Mouse (Mus musculus) kidney, postnatal 0 days (tissue): ENCODE results near the gene Cep170b. TPM values are rescaled to one million over a fixed set of nuclear protein-coding genes. Genes with fewer than 3 reads are reported as not detected.

Source experiments
- ATAC-seq: fragments of 200-750 bp; cut with Nextera tagmentation; replicated peaks from 2 replicates; pipeline ENCODE4 v1.8.0; 2017; ENCODE audit warnings: low read depth, moderate number of reproducible peaks, moderate TSS enrichment, moderate library complexity; ENCODE audit not compliant: low FRiP score
- DNase-seq: peaks from one replicate; pipeline ENCODE4 v3.0.0-alpha.2; 2016; ENCODE audit warnings: low spot score
- H3K27ac ChIP-seq: fragments of 300-500 bp; sonication (generic); 2 replicates; pipeline ENCODE4 v1.5.1; 2014; ENCODE audit warnings: mild to moderate bottlenecking
- H3K27me3 ChIP-seq: fragments of 300-500 bp; sonication (generic); 2 replicates; pipeline ENCODE4 v1.6.1; 2014; ENCODE audit warnings: low read length, mixed read lengths; ENCODE audit not compliant: insufficient read depth
- H3K36me3 ChIP-seq: fragments of 300-500 bp; sonication (generic); 2 replicates; pipeline ENCODE4 v1.6.1; 2014; ENCODE audit warnings: low read length, mixed read lengths; ENCODE audit not compliant: insufficient read depth
- H3K4me1 ChIP-seq: fragments of 300-500 bp; sonication (generic); replicated peaks from 2 replicates; pipeline ENCODE4 v1.6.1; 2014; ENCODE audit warnings: antibody characterized with exemption, low read length, mixed read lengths; ENCODE audit not compliant: insufficient read depth
- H3K4me2 ChIP-seq: fragments of 300-500 bp; sonication (generic); 2 replicates; pipeline ENCODE4 v1.6.1; 2014; ENCODE audit warnings: mild to moderate bottlenecking, low read length, moderate library complexity, mixed read lengths
- H3K4me3 ChIP-seq: fragments of 300-500 bp; sonication (generic); replicated peaks from 2 replicates; pipeline ENCODE4 v1.5.1; 2014; ENCODE audit warnings: low read depth, low read length
- H3K9ac ChIP-seq: fragments of 300-500 bp; sonication (generic); 2 replicates; pipeline ENCODE4 v1.6.1; 2014; ENCODE audit warnings: low read depth, low read length
- H3K9me3 ChIP-seq: fragments of 300-500 bp; sonication (generic); replicated peaks from 2 replicates; pipeline ENCODE4 v1.6.1; 2016; ENCODE audit warnings: low read length, inconsistent platforms, mixed read lengths
- CTCF ChIP-seq: IDR thresholded peaks from 2 replicates; pipeline ENCODE4 v1.5.1; 2016; ENCODE audit warnings: antibody characterized with exemption, low read depth, mild to moderate bottlenecking, moderate library complexity
- WGBS: fragments of 180-500 bp; shearing (Covaris S2); extraction: QIAGEN DNeasy Blood & Tissue Kit; methylation state at CpG from one replicate; pipeline ENCODE4 v1.1.7; 2014; 5-methylcytosine and 5-hydroxymethylcytosine counted together
- polyA plus RNA-seq: library from polyadenylated mRNA; unstranded; fragments of >200 nt; fragmentation: Nextera tagmentation; extraction: Ambion mirVana; gene quantifications from 2 replicates; pipeline ENCODE4 v1.2.1, GENCODE M21; 2015

Cep170b gene
- polyA plus RNA-seq, 1 experiment from 2014 or later = 13.6 TPM

GRCm38 (mm10) chr12:112734881-112735655 is 14.8 kb downstream of the Cep170b start:
- no peak overlapping the region for H3K9ac ChIP-seq
- no peak for DNase-seq
- no peaks in the 10 kb centered on the region for H3K27me3 ChIP-seq
- 87% methylated on average over 19 of the region's 19 CpGs for WGBS
- no peak for ATAC-seq
- no peak overlapping the region for H3K27ac ChIP-seq
- H3K4me1 ChIP-seq = no peaks in the 10 kb centered on the region
- TF ChIP-seq CTCF = no peak
- peaks cover 47% of the 10 kb centered on the region for H3K36me3 ChIP-seq
- no peak overlapping the region for H3K4me3 ChIP-seq
- H3K4me2 ChIP-seq = no peak overlapping the region
- H3K9me3 ChIP-seq = no peaks in the 10 kb centered on the region

GRCm38 (mm10) chr12:112735896-112736635 is 15.8 kb downstream of the Cep170b start:
- no peaks in the 10 kb centered on the region for H3K9me3 ChIP-seq
- no peak overlapping the region for H3K9ac ChIP-seq
- no peak overlapping the region for H3K4me3 ChIP-seq
- WGBS = 77% methylated on average over 29 of the region's 29 CpGs
- H3K27me3 ChIP-seq = no peaks in the 10 kb centered on the region
- H3K4me2 ChIP-seq = no peak overlapping the region
- TF ChIP-seq CTCF = no peak
- DNase-seq = no peak
- no peak for ATAC-seq
- peaks cover 54% of the 10 kb centered on the region for H3K36me3 ChIP-seq
- no peak overlapping the region for H3K27ac ChIP-seq
- H3K4me1 ChIP-seq = no peaks in the 10 kb centered on the region

- Histone ChIP-seq H3K27me3 (no peaks in the 10 kb centered on the region), H3K9me3 (no peaks in the 10 kb centered on the region), H3K4me2 (no peak overlapping the region), H3K4me3 (no peak overlapping the region), H3K9ac (no peak overlapping the region), H3K36me3 (peaks cover 54% of the 10 kb centered on the region), H3K27ac (no peak overlapping the region), H3K4me1 (no peaks in the 10 kb centered on the region)
- 65% methylated on average over 10 of the region's 10 CpGs for WGBS
- DNase-seq = no peak
- TF ChIP-seq CTCF = no peak
- no peak for ATAC-seq
Observed at GRCm38 (mm10) chr12:112736636-112736925, 16.3 kb downstream of the Cep170b start.

GRCm38 (mm10) chr12:112737081-112737480 is 16.8 kb downstream of the Cep170b start:
- WGBS = 87% methylated on average over 7 of the region's 7 CpGs
- no peak for ATAC-seq
- no peak overlapping the region for H3K4me2 ChIP-seq
- no peak for DNase-seq
- no peaks in the 10 kb centered on the region for H3K4me1 ChIP-seq
- H3K27ac ChIP-seq = no peak overlapping the region
- H3K9ac ChIP-seq = no peak overlapping the region
- TF ChIP-seq CTCF = no peak
- H3K27me3 ChIP-seq = no peaks in the 10 kb centered on the region
- H3K4me3 ChIP-seq = no peak overlapping the region
- peaks cover 54% of the 10 kb centered on the region for H3K36me3 ChIP-seq
- H3K9me3 ChIP-seq = no peaks in the 10 kb centered on the region

GRCm38 (mm10) chr12:112737761-112738160 is 17.5 kb downstream of the Cep170b start:
- Histone ChIP-seq H3K36me3 (peaks cover 49% of the 10 kb centered on the region), H3K4me1 (no peaks in the 10 kb centered on the region), H3K9ac (no peak overlapping the region), H3K4me2 (no peak overlapping the region), H3K4me3 (no peak overlapping the region), H3K27me3 (no peaks in the 10 kb centered on the region), H3K27ac (no peak overlapping the region), H3K9me3 (no peaks in the 10 kb centered on the region)
- no peak for TF ChIP-seq CTCF
- ATAC-seq (no peak), DNase-seq (no peak)
- 89% methylated on average over 14 of the region's 14 CpGs for WGBS

- no peaks in the 10 kb centered on the region for H3K27me3 ChIP-seq
- WGBS = 93% methylated on average over 31 of the region's 31 CpGs
- H3K9me3 ChIP-seq = no peaks in the 10 kb centered on the region
- no peaks in the 10 kb centered on the region for H3K4me1 ChIP-seq
- ATAC-seq = no peak
- TF ChIP-seq CTCF = no peak
- no peak overlapping the region for H3K9ac ChIP-seq
- no peak overlapping the region for H3K4me2 ChIP-seq
- peaks cover 50% of the 10 kb centered on the region for H3K36me3 ChIP-seq
- no peak for DNase-seq
- no peak overlapping the region for H3K27ac ChIP-seq
- H3K4me3 ChIP-seq = no peak overlapping the region
Observed at GRCm38 (mm10) chr12:112738281-112739022, 18.2 kb downstream of the Cep170b start.
